Mouse (Mus musculus) heart, adult 11 months (tissue): ENCODE measurements around the gene Tpbgl.
A peak's percentile ranks its signal among the peaks of the same experiment; 100 is the strongest.

Source experiments
- DNase-seq: peaks from one replicate; pipeline ENCODE4 v3.0.0; 2022

Gene Tpbgl

DNA sequence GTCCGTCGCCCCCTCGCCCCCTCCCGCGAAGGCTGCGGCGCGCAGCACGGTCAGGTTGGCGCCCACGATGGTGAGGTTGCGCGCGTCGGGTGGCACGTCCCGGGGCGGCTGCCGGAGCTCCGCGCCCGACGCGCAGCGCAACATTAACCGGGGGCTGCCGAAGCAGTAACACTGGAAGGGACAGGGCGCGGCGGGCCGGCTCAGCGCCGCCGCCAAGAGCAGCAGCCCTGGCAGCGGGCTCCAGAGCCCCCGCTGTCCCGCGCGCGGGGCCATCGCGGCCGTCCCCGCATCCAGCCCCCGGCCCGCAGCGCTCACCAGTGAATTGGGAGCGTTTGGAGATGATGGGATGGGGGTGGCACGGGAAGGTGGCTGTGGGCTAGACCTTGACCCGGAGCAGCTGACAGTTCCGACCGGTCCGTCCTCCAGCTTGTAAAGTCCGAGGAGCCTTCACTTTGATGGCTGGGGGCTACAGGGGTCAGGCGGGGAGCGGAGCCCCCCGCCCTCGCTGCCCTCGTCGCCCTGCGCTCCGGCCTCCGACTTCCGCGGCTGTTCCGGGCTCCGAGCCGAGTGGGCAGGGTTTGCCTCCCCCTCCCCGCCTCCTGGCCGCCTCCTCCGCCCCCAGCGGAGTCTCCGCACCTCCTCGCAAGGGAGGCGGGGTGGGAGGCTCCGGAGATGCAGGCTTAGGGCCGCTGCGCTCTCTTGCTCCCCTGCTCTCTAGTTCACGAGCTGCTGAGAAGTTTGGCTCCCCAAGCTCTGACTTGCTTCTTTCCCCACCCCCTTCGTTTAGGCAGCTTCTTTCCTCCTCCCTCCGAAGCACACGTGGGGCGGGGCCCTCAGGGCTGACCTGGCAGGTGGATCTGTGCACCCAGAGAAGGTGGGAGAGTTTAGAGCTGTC, at the start of gene Tpbgl:
TSS of gene Tpbgl (minus strand) at position 728 of the 895 bp plus-strand sequence.
- DNase-seq, result peak; percentile 98

- DNase-seq, result peak; percentile 99
Observed at GRCm38 (mm10) chr7:99674890-99675289, 48.0 kb upstream of the Tpbgl start.

DNA sequence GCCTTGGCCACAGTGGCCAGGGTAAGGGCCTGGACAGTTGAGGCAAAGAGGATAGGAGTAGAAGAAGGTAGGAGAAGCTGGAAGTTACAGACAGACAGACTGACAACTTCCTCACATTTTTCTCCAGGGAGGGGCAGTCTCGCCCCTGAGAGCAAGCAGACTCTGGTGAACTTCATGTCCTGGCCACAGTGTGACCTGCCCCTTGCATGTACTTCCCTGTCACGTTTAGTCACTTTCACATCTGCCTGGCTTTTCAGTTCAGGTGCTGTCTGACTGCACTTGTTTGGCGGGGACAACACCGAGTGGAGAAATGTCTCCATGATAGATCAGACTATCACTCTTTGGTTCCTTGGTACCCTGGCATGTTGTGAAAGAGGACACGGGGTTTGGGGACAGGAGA, 47.3 kb upstream of the Tpbgl start:
- no peak for DNase-seq

DNA sequence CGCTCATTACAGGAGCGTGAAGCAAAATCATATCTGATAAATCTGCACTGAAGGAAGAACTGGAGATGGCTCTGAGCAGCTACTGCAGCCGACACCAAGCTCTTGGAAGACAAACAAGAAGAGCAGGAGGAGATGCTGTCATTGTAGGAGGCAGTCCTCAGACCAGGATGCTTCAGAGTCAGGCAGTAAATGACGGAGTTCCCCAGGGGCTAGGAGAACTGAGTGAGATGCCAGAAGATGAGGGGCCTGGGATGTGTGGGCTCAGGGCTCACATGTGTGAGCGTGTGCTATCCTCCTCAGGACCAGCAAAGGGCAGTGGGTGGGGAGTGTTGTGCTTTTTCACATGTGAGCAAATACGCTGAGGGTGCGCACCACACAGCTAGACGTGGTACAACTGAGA, 46.3 kb upstream of the Tpbgl start:
- peak; percentile 93 for DNase-seq

DNA sequence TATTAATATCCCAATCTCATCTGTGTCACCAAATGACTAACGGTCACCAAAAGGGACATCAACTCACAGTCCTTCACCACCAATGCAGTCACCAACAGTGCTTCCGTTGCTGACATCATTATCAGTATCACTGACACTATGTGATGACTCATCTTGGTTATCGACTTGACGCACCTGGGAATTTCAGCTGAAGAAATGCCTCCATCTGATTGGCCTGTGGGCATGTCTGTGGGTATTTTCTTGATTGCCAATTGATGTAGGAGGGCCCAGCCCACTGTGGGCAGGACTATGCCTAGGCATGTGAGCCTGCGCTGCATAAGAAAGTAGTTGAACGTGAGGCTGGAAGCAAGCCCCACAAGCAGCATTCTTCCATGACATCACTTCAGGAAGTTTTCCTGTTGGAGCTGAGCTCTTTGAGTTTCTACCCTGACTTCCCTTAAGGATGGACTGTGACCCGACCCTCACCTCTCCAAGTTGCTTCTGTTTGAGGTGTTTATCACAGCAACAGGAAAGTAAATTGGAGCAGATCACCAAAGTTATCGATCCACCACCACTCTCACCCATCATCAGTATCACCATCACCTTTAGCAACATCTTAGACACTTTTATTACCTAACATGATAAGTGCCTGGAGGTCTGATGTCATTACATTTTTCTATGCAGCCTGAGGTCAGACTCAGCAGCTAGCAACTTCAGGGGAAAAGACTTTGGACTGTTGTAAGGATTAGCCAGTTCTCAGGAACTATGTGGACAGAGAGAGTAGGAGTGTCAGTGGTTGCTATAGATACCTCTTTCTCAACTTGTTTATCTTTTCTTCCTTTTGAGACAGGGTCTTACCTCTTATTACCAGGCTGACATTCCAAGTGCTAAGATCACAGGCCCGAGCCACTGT, 44.9 kb upstream of the Tpbgl start:
- DNase-seq, result no peak

- DNase-seq, result peak; percentile 88
Observed at GRCm38 (mm10) chr7:99670915-99671314, 44.0 kb upstream of the Tpbgl start.

- peak; percentile 95 for DNase-seq
Observed at GRCm38 (mm10) chr7:99668802-99669201, 41.9 kb upstream of the Tpbgl start.

DNA sequence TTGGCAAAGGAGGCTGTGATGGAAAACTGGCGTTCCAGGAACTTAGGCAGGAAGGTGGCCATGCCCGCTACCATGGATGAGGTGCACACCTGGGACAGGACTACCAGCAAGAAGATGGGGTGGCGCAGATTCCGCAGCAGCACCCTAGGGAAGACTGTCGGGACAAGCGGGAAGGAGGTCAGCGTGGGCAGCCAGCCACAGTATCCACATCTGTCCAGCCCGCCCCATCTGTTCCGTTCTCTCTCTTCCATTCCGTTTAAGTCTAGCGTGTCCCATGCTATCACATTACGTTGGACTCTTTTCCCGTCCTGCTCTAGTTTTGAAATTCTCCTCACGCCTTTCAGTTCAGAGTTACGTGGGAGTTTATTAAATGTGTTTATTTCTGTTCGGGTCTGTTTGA, 40.2 kb upstream of the Tpbgl start:
- peak; percentile 95 for DNase-seq

- DNase-seq, result peak; percentile 94
Observed at GRCm38 (mm10) chr7:99665731-99666452, 39.0 kb upstream of the Tpbgl start.

GRCm38 (mm10) chr7:99664571-99665485, 37.9 kb upstream of the Tpbgl start:
- DNase-seq, result peak; percentile 99

GRCm38 (mm10) chr7:99663507-99664220, 36.8 kb upstream of the Tpbgl start:
- peak; percentile 92 for DNase-seq

DNA sequence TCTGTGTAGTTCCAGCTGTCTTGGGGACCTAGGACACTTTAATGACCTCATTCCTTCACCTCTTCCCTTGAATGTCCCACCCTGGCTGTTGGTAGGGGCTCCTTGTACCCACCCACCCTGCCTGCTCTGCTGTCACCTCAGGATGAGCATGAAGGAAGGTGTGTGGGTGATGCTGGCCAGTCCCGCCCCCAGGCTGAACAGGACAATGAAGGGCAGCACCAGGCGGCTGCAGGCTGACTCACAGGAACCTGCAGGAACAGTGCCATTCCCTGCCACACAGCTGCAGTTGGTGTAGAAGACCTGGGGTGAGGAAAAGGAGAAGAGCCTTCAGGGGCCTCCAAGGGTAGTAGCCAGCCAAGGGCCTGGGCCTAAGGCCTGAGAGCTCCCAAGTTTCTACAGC, 35.4 kb upstream of the Tpbgl start:
- DNase-seq, result peak; percentile 93

DNA sequence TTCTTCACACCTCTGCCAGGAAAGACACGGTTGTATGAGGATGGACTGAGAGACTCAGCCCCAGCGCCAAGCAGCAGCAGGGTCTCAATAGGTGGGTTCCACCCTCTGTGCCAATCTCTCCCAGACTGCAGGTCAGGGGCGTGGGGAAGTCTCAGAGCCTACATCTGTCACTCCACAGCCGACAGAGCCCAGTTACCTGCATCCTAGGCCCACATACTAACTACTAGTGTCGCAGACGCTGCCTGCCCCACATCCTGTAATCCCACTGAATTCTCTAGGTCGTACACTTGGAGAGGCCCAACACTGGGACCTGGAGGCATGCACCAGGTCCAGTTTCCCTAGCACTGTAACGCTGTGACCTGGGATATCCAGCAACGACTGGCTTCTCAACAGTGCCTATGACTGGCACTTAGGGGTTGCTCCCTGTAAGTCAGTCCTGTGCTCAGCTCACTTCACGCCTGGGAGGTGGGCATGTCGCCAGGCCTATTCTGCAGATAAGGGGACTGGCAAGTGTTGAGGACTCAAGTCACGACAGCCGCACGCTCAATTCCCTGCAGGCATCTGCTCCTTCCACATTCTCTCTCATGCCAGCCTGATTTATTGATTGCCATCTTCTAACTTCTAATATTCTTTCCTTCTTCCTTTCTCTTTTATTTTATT, 34.8 kb upstream of the Tpbgl start:
- DNase-seq, result peak; percentile 96

DNA sequence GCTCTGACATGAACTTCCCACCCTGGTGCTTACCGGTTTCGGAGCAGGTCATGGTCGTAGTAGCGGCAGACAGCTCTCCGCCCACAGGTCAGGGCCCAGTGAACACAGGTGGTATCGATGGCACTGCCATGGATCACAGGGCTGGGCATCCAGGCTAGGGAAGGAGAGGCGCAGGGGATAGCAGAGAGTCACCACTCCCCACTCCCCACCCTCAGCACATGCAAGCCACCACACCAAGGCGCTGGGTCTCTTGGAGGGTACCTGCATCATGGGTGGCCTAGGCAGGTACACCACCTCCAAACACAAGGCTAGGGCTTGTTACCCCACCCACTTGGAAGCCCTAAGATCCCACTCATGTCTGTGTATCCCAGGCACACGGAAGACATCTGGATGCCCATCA, 34.2 kb upstream of the Tpbgl start:
- DNase-seq, result peak; percentile 92

DNA sequence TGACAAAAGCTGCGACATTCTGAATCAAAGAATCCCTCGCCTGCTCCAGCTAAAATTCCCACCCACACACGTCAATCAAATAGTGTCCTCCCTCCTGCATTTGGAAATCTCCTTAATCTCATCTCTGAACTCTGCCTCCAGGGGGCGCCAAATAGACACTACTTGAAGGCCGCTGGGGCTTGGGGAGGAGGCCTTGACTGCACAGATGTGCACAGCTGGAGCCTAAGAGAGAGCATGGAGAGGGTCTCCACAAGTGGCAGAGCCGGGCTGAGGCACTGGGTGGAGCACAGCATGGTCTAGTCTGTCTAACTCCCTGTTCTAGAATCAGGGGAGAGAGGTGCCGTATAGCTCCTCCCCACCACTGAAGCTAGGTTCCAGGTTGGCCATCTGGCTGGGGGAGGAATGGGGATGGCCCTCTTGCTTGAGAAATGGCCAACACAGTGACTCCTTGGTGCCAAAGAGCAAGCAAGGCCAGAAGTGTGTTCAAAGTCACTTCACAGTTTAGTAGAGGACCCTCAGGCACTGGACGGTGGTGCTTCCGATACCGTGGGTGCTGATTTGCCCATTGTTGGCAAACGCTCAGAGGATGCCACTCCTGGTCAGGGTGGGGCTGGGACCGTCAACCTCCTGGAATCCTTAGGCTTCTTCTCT, 32.6 kb upstream of the Tpbgl start:
- peak; percentile 98 for DNase-seq

GRCm38 (mm10) chr7:99654244-99654643, 27.3 kb upstream of the Tpbgl start:
- peak; percentile 89 for DNase-seq

GRCm38 (mm10) chr7:99649585-99649984, 22.7 kb upstream of the Tpbgl start:
- no peak for DNase-seq

DNA sequence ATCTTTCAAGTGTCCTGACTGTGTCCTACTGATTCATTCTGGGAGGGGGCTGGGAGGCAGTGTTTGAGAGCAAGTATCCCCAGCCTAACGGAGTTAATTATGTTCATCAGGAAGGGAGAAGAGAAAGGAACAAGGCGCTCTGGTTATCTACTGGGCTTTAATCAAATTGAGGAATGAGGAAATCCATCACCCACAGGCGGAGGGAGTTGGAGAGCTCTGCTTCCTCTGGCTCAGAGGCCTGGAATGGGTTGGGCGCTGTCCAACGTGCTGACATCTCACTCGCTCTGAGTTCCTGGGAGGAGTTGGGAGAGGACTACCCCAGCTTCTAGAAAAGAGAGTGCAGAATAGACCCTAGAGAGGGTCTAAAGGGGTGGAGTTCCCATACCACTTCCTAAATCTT, 21.7 kb upstream of the Tpbgl start:
- DNase-seq, result peak; percentile 96

- no peak for DNase-seq
Observed at GRCm38 (mm10) chr7:99644701-99645100, 17.8 kb upstream of the Tpbgl start.

DNA sequence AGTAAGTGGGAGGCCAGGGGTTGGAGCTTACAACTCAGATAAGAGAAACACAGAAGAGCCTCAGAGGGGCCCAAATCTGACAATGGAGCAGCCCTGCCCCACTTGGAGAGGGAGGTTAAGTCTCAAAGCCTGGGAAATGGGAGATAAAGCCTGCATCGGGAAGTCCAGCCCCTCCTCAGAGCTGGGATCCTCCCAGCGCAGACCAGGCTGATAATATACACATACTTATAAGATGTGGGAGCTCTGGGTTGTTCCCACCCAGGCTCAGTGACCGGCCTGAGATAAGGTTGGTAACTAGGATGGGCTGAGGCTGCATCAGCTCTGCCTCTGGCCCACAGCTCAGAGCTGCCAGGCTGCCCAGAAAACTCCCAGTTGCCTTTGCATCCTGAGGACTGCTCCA, 15.2 kb upstream of the Tpbgl start:
- DNase-seq, result no peak
